Mouse (Mus musculus) central nervous system, embryonic 11.5 days (tissue): ENCODE data around the gene Gm21118. TPM values are rescaled to one million over a fixed set of nuclear protein-coding genes. Genes with fewer than 3 reads are reported as not detected.

Source experiments
- polyA plus RNA-seq: library from polyadenylated mRNA; depleted of rRNA; stranded (reverse); fragments of >200 nt; gene quantifications from 2 replicates; pipeline ENCODE4 v1.2.3, GENCODE M21; 2012; rRNA removed

Gene Gm21118
- polyA plus RNA-seq, result not detected in 2 replicates

DNA sequence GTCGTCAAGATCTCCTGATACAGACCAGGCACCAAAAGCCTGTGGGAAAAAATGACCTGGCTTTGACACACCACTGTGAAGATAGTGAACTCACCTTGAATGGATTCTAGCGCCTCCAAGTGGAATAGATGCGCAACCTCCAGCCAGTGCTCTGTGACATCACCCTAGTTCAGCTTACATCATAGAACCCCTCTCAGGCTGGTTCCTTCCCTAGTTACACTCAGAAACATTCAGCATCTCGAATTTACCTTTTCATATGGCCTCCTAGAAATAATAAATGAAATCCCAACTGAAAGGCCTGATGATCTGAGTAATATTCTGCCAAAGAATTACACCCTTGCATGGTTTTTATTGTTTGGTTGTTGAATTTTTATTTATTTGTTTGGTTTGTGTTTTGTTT, at the start of gene Gm21118:
Gm21118 (minus strand) TSS at position 101 of the 400 bp plus-strand sequence.

GRCm38 (mm10) chrY:70303187-70303586, 29.7 kb upstream of the Gm21118 start, which contains the start of the genes Gm29423 and Gm29644:
Gene Gm29423, minus strand, starts transcription at chrY:70303287.
Gene Gm29644, minus strand, starts transcription at chrY:70303343.

Other genes with a start within 250 kb of the Gm21118 start
- not detected in 2 replicates for gene Gm29423, start 29.6 kb upstream of the Gm21118 start, polyA plus RNA-seq
- not detected in 2 replicates for gene Gm29644, start 29.7 kb upstream of the Gm21118 start, polyA plus RNA-seq
- not detected in 2 replicates for gene Gm20888, start 168.2 kb upstream of the Gm21118 start, polyA plus RNA-seq